Mouse (Mus musculus) intestine, postnatal 0 days (tissue): ENCODE results near the gene Clic3. TPM values are rescaled to one million over a fixed set of nuclear protein-coding genes. Genes with fewer than 3 reads are reported as not detected.

Experiments
- ATAC-seq: fragments of 200-750 bp; cut with Nextera tagmentation; 2 replicates; pipeline ENCODE4 v1.8.0; 2017; ENCODE audit warnings: mild to moderate bottlenecking, moderate TSS enrichment, moderate library complexity
- H3K27ac ChIP-seq: fragments of 300-500 bp; sonication (generic); 2 replicates; pipeline ENCODE4 v1.5.1; 2014; ENCODE audit warnings: mild to moderate bottlenecking, low read depth, low read length, moderate library complexity
- H3K27me3 ChIP-seq: fragments of 300-500 bp; sonication (generic); replicated peaks from 2 replicates; pipeline ENCODE4 v1.6.1; 2014; ENCODE audit warnings: low read length, mixed read lengths; ENCODE audit not compliant: control insufficient read depth, insufficient read depth
- H3K36me3 ChIP-seq: fragments of 300-500 bp; sonication (generic); 2 replicates; pipeline ENCODE4 v1.6.1; 2014; ENCODE audit warnings: mild to moderate bottlenecking, moderate library complexity; ENCODE audit not compliant: control insufficient read depth, insufficient read depth
- H3K4me1 ChIP-seq: fragments of 300-500 bp; sonication (generic); replicated peaks from 2 replicates; pipeline ENCODE4 v1.6.1; 2014; ENCODE audit warnings: antibody characterized with exemption, low read length, mixed read lengths; ENCODE audit not compliant: control insufficient read depth, insufficient read depth
- H3K4me2 ChIP-seq: fragments of 300-500 bp; sonication (generic); replicated peaks from 2 replicates; pipeline ENCODE4 v1.6.1; 2014; ENCODE audit warnings: low read depth, mild to moderate bottlenecking, moderate library complexity
- H3K4me3 ChIP-seq: fragments of 300-500 bp; sonication (generic); 2 replicates; pipeline ENCODE4 v1.5.1; 2014; ENCODE audit warnings: low read depth, low read length
- H3K9ac ChIP-seq: fragments of 300-500 bp; sonication (generic); 2 replicates; pipeline ENCODE4 v1.6.1; 2014; ENCODE audit warnings: mild to moderate bottlenecking, low read depth, low read length
- H3K9me3 ChIP-seq: fragments of 300-500 bp; sonication (generic); 2 replicates; pipeline ENCODE4 v1.6.1; 2016; ENCODE audit warnings: mixed run types; ENCODE audit not compliant: control insufficient read depth
- CTCF ChIP-seq: sonication (generic); IDR thresholded peaks from 2 replicates; pipeline ENCODE4 v1.5.1; 2016; ENCODE audit warnings: low read depth, mild to moderate bottlenecking, control low read depth, antibody characterized with exemption, moderate library complexity
- WGBS: fragments of 180-500 bp; shearing (Covaris S2); extraction: QIAGEN DNeasy Blood & Tissue Kit; methylation state at CpG from one replicate; pipeline ENCODE4 v1.1.7; 2014; 5-methylcytosine and 5-hydroxymethylcytosine counted together
- polyA plus RNA-seq: library from polyadenylated mRNA; unstranded; fragments of >200 nt; fragmentation: Nextera tagmentation; extraction: Ambion mirVana; gene quantifications from 2 replicates; pipeline ENCODE4 v1.2.1, GENCODE M21; 2015

The Clic3 gene
- polyA plus RNA-seq, 1 experiment from 2014 or later = 2.8 TPM

GRCm38 (mm10) chr2:25430395-25431233 lies 26.0 kb upstream of the Clic3 start:
- Histone ChIP-seq H3K4me2 (no peak overlapping the region), H3K36me3 (no peaks in the 10 kb centered on the region), H3K9ac (no peak overlapping the region)

DNA sequence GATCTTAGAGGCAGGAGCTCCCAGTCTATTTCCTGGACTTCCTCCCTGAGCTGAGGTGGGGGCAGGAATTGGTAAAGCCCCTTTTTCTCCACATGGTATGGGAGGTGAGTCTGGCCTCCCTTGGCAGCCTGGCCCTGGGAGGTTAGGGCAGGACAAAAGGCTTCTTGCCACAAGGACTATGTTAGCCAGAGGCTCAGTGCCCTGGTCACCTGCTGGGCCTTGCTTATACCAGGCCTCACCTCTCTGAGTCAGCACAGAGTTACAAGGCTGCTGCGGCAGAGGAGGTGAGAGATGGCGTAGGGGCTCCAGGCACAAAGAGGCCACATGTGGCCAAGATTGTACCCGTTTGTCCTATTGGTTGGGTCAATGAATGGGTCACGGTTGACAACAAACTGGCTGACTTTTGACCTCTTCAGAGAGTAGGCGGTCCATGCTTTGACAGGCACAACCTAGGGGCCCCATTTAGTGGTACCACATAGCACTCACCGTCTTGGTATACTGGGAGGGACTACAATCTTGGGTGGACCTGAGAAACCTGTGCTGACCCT lies 25.3 kb upstream of the Clic3 start:
- 80% methylated on average over 6 of the region's 6 CpGs for WGBS
- Histone ChIP-seq H3K9me3 (no peaks in the 10 kb centered on the region), H3K36me3 (no peaks in the 10 kb centered on the region), H3K4me1 (no peaks in the 10 kb centered on the region; the same call in 1 of the 2 replicates), H3K4me3 (no peak overlapping the region), H3K27ac (no peak overlapping the region), H3K9ac (no peak overlapping the region), H3K4me2 (no peak overlapping the region), H3K27me3 (no peaks in the 10 kb centered on the region; the same call in 1 of the 2 replicates)
- no peak for ATAC-seq
- TF ChIP-seq CTCF = no peak

More at GRCm38 (mm10) chr2:25430395-25431233, 26.0 kb upstream of the Clic3 start:
- no peak for TF ChIP-seq CTCF
- ATAC-seq = no peak
- Histone ChIP-seq H3K27ac (no peak overlapping the region), H3K9me3 (no peaks in the 10 kb centered on the region), H3K4me1 (no peaks in the 10 kb centered on the region; the same call in 1 of the 2 replicates), H3K27me3 (peaks cover 4% of the 10 kb centered on the region; the same call in 1 of the 2 replicates), H3K4me3 (no peak overlapping the region)
- WGBS = 83% methylated on average over 17 of the region's 17 CpGs

DNA sequence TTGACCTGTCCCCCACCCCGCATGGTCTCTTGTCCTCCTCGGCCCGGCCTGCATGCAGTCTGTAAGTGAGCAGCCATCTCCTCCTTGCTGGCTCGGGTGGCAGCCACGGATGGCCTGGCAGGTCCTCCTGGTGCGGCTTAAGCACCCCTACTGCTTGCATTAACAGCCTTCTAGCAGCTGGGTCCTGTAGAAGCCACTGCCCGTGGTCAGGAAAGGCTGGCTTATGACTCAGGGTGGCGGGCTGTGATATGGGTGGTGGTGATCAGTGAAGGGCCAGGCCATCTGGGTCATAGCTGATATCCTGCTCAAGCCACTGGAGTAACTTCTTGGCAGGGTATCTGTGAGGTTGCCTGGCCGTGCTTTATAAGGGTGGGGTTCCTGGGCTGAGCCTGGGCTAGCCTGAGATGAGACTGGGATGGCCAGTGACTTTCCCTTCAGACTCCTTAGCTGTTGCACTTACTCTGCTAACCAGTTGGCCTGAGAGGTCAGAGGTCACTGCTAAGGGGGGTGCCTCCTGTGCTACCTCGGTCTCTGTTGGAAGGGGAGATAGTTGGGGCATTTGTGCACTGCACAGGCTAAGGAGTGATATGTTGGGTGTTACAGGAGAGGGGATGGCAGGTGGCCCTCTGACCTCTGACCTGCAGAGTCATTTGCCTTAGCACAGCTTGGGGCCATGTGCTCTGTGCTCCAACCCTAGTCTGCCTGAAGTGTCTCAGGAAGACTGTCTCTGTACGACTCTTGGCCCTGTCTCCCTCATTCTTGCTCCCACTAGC lies 24.1 kb upstream of the Clic3 start:
- TF ChIP-seq CTCF = no peak
- H3K9me3 ChIP-seq = no peaks in the 10 kb centered on the region
- no peak for ATAC-seq
- no peaks in the 10 kb centered on the region for H3K36me3 ChIP-seq
- H3K9ac ChIP-seq = no peak overlapping the region
- H3K27ac ChIP-seq = no peak overlapping the region
- H3K4me3 ChIP-seq = no peak overlapping the region
- 82% methylated on average over 11 of the region's 11 CpGs for WGBS
- H3K4me2 ChIP-seq = no peak overlapping the region
- no peaks in the 10 kb centered on the region; the same call in 1 of the 2 replicates for H3K27me3 ChIP-seq
- no peaks in the 10 kb centered on the region; the same call in 1 of the 2 replicates for H3K4me1 ChIP-seq

DNA sequence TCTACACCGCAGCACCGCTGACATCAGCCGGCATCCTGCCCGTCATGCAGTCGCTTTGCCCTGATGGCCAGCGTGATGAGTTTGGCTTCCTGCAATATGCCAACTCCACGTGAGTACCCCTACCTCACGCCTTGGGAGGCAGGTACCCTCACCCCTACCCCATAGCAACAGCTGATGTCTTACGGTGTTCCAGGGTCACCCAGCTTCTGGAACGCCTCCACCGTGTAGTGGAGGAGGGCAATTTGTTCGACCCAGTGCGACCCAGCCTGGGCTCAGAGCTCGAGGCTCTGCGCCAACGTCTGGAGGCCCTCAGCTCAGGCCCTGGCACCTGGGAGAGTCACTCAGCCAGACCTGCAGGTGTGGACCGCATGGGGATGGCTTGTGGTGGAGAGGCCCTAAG lies 23.5 kb upstream of the Clic3 start:
- no peaks in the 10 kb centered on the region for H3K36me3 ChIP-seq
- 89% methylated on average over 17 of the region's 17 CpGs for WGBS
- no peak for TF ChIP-seq CTCF

DNA sequence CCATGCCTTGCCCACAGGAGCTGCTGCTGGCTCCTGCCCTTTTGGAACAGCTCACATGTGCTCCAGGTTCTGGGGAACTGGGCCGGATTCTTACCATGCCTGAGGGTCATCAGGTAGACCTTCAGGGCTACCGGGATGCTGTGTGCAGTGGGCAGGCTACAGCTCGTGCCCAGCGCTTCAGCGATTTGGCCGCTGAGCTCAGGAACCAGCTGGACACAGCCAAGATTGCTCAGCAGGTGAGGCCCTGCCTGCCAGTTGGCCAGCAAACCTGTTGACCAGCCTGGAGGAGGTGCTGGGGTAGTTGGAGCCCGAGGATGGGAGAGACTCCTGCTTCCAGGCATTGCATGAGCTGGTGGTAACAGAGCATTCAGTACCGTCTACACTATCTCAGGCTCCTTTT lies 22.3 kb upstream of the Clic3 start:
- H3K4me3 ChIP-seq = no peak overlapping the region
- no peaks in the 10 kb centered on the region for H3K9me3 ChIP-seq
- no peak overlapping the region for H3K4me2 ChIP-seq
- no peak for TF ChIP-seq CTCF
- no peak for ATAC-seq
- no peak overlapping the region for H3K27ac ChIP-seq
- no peaks in the 10 kb centered on the region for H3K4me1 ChIP-seq
- H3K36me3 ChIP-seq = no peaks in the 10 kb centered on the region; the same call in 1 of the 2 replicates
- no peaks in the 10 kb centered on the region for H3K27me3 ChIP-seq
- 78% methylated on average over 8 of the region's 8 CpGs for WGBS
- H3K9ac ChIP-seq = no peak overlapping the region

More for the DNA sequence above, 23.5 kb upstream of the Clic3 start:
- Histone ChIP-seq H3K4me1 (no peaks in the 10 kb centered on the region; the same call in 1 of the 2 replicates), H3K9ac (no peak overlapping the region), H3K4me2 (no peak overlapping the region), H3K4me3 (no peak overlapping the region), H3K27me3 (no peaks in the 10 kb centered on the region; the same call in 1 of the 2 replicates), H3K27ac (no peak overlapping the region), H3K9me3 (no peaks in the 10 kb centered on the region)
- ATAC-seq = no peak
